Mouse (Mus musculus) testis, adult 2 months (tissue): ENCODE data around the gene Msh5.

Experiments used
- CTCF ChIP-seq: fragments of 200-500 bp; IDR thresholded peaks from 2 replicates; pipeline ENCODE4 v1.5.1; 2012; ENCODE audit warnings: low read depth, mild to moderate bottlenecking, inconsistent platforms, low read length, moderate library complexity; ENCODE audit not compliant: control insufficient read depth, insufficient read depth, insufficient replicate concordance
- POLR2A ChIP-seq: fragments of 200-500 bp; IDR thresholded peaks from 2 replicates; pipeline ENCODE4 v1.6.1; 2012; ENCODE audit warnings: low read depth, mild to moderate bottlenecking, inconsistent platforms, low read length, moderate library complexity; ENCODE audit not compliant: control insufficient read depth

GRCm38 (mm10) chr17:35058911-35059892 lies 12.7 kb upstream of the Msh5 start, which contains the start of gene Ddah2:
- no peak; the same call in 1 of the 2 replicates for TF ChIP-seq POLR2A
- 0 out of 2 replicates have a peak, but pooled peaks have one; percentile 25 for TF ChIP-seq CTCF
